Mouse (Mus musculus) myocyte (in vitro differentiated cells): ENCODE data around the gene Sox18.

Experiments
- CEBPB ChIP-seq: IDR thresholded peaks from 2 replicates; pipeline ENCODE4 v1.6.1; 2011; ENCODE audit warnings: mild to moderate bottlenecking, moderate library complexity; ENCODE audit not compliant: poor library complexity, insufficient read depth, severe bottlenecking
- MAX ChIP-seq: IDR thresholded peaks from one replicate; pipeline ENCODE4 v1.6.1; 2011; ENCODE audit warnings: low read depth, mild to moderate bottlenecking, control low read depth
- MYOG ChIP-seq, 3 experiments: IDR thresholded peaks; one replicate each; pipeline ENCODE4 v1.6.1; 2011; ENCODE audit warnings: control low read depth in 2 of 3, low read depth in 2 of 3, mild to moderate bottlenecking in 2 of 3; ENCODE audit not compliant: insufficient read length in 2 of 3, control insufficient read depth in 1 of 3, insufficient read depth in 1 of 3
- POLR2A ChIP-seq: IDR thresholded peaks from one replicate; pipeline ENCODE4 v1.6.1; 2011; ENCODE audit warnings: low read depth, mild to moderate bottlenecking, control low read depth, moderate library complexity; ENCODE audit not compliant: insufficient read length
- POLR2AphosphoS2 ChIP-seq: IDR thresholded peaks from one replicate; pipeline ENCODE4 v1.6.1; 2011; ENCODE audit warnings: low read depth, control low read depth; ENCODE audit not compliant: insufficient read length
- REST ChIP-seq: IDR thresholded peaks from one replicate; pipeline ENCODE4 v1.6.1; 2011; ENCODE audit warnings: mild to moderate bottlenecking, control low read depth, moderate library complexity; ENCODE audit not compliant: insufficient read depth, insufficient read length
- TCF3 ChIP-seq: IDR thresholded peaks from one replicate; pipeline ENCODE4 v1.6.1; 2011; ENCODE audit warnings: low read depth, control low read depth; ENCODE audit not compliant: insufficient read length

DNA sequence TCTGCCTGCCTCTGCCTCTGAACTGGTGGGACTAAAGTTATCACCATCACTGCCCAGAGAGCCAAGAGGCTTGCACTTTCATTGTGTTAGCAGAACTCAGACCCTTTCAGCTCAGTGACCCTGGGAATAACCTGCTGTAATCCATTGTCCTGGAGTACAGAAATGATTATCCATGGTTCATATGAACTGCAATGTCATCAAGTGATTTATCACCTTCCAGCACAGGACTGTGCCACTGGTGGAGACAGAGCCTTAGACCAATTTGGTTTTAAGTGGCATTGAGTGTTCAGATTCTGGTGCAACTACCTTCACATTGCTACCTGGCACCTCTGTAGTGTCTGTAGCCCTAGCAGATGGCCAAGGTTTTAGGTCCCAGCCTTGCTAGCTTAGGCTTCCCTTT lies 18.4 kb downstream of the Sox18 start:
- TF ChIP-seq POLR2A (no peak), TCF3 (no peak), POLR2AphosphoS2 (no peak), REST (no peak), MAX (no peak), MYOG (IDR thresholded peaks at IDR 0.05; ENCODE audit: control insufficient read depth in 1 of 3, insufficient read depth in 1 of 3, insufficient read length in 2 of 3, low read depth in 2 of 3) (no peak), CEBPB (no peak)
